Mouse (Mus musculus) intestine, embryonic 14.5 days (tissue): ENCODE results near the gene Spon2. TPM values are rescaled to one million over a fixed set of nuclear protein-coding genes. Genes with fewer than 3 reads are reported as not detected.
A peak's percentile ranks its signal among the peaks of the same experiment; 100 is the strongest.

Experiments used
- ATAC-seq: fragments of 200-750 bp; cut with Nextera tagmentation; replicated peaks from 2 replicates; pipeline ENCODE4 v1.8.0; 2017; ENCODE audit warnings: low read depth, moderate number of reproducible peaks, moderate TSS enrichment, moderate library complexity; ENCODE audit not compliant: low FRiP score, low TSS enrichment
- DNase-seq: peaks from one replicate; pipeline ENCODE4 v3.0.0-alpha.2; 2018; ENCODE audit warnings: low spot score
- H3K27ac ChIP-seq: fragments of 300-500 bp; sonication (generic); 2 replicates; pipeline ENCODE4 v1.5.1; 2014; ENCODE audit warnings: low read depth, mild to moderate bottlenecking, control low read depth
- H3K27me3 ChIP-seq: fragments of 300-500 bp; sonication (generic); replicated peaks from 2 replicates; pipeline ENCODE4 v1.6.1; 2014; ENCODE audit warnings: low read length, control low read depth; ENCODE audit not compliant: control insufficient read depth, insufficient read depth
- H3K36me3 ChIP-seq: fragments of 300-500 bp; sonication (generic); 2 replicates; pipeline ENCODE4 v1.6.1; 2014; ENCODE audit warnings: low read length, control low read depth; ENCODE audit not compliant: control insufficient read depth, insufficient read depth
- H3K4me1 ChIP-seq: fragments of 300-500 bp; sonication (generic); replicated peaks from 2 replicates; pipeline ENCODE4 v1.6.1; 2014; ENCODE audit warnings: low read length, control low read depth, mixed read lengths; ENCODE audit not compliant: control insufficient read depth, insufficient read depth
- H3K4me2 ChIP-seq: fragments of 300-500 bp; sonication (generic); 2 replicates; pipeline ENCODE4 v1.6.1; 2014; ENCODE audit warnings: low read length
- H3K4me3 ChIP-seq: fragments of 300-500 bp; sonication (generic); 2 replicates; pipeline ENCODE4 v1.5.1; 2014; ENCODE audit warnings: low read depth, low read length, control low read depth, mixed read lengths
- H3K9ac ChIP-seq: fragments of 300-500 bp; sonication (generic); 2 replicates; pipeline ENCODE4 v1.6.1; 2014; ENCODE audit warnings: mild to moderate bottlenecking, low read length
- H3K9me3 ChIP-seq: fragments of 300-500 bp; sonication (generic); 2 replicates; pipeline ENCODE4 v1.6.1; 2016; ENCODE audit warnings: low read length, control low read depth; ENCODE audit not compliant: control insufficient read depth
- WGBS: fragments of 180-500 bp; shearing (Covaris S2); extraction: QIAGEN DNeasy Blood & Tissue Kit; methylation state at CpG from one replicate; pipeline ENCODE4 v1.1.7; 2014; 5-methylcytosine and 5-hydroxymethylcytosine counted together
- polyA plus RNA-seq: library from polyadenylated mRNA; unstranded; fragments of >200 nt; fragmentation: Nextera tagmentation; extraction: Ambion mirVana; gene quantifications from 2 replicates; pipeline ENCODE4 v1.2.1, GENCODE M21; 2014

Spon2 gene
- polyA plus RNA-seq, 1 experiment from 2014 or later: 17.3 TPM

DNA sequence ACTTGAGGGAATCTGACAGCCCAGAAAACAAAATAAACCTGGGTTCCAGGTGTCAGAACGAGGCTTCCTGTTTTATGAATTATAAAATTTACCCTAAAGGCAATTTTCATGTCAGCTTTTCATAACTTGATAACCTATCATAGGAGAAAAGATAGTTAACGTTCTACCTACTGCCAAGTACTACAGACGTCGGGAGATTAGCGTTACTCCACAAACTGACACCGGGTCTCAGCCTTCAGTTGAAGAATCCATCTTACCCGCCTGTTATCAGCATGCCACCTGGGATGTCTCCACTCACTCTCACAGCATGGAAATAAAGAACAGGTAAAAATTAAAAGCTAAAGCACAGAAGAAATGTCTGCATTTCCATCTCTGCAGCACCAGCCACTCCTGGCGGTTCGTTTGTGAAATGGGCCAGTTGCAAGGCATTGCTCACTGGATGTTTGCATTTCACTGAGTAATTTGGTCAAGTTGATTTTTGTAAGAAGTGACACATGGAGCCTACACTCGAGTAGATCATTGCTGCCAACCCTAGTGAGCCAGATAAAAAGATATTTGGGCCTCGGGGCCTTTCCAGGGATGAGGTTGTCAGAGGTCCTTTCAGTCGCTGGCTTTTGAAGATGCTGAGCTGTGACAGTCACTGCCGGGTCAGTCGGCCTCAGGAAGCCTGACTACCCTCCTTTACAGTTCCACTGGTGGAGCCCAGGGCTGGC is 9.6 kb downstream of the Spon2 start:
- Histone ChIP-seq H3K36me3 (no peaks in the 10 kb centered on the region), H3K27ac (no peak overlapping the region), H3K27me3 (no peaks in the 10 kb centered on the region), H3K9me3 (no peaks in the 10 kb centered on the region), H3K4me2 (no peak overlapping the region), H3K4me3 (no peak overlapping the region), H3K9ac (no peak overlapping the region), H3K4me1 (peaks cover 4% of the 10 kb centered on the region)
- no peak for DNase-seq
- no peak for ATAC-seq
- 71% methylated on average over 14 of the region's 14 CpGs for WGBS

DNA sequence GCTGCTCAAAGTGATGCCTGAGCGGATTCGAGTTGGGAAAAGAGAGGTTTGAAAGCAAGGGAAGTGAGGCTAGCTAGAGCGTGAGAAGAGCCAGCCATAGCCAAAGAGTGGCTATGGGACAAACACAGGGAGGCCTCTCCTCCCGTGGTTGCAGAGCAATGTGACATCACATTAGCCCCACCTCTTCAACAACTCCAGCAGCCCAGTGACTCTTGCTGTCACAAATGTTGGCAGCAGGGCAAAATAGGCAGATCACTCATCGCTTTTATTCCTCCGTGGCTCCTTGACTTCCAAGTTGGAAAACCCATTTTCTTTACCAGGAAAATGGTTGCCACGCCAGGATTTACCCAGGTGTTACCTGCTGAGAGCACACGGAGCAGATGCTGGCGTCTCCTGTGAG is 11.1 kb downstream of the Spon2 start:
- ATAC-seq: no peak
- Histone ChIP-seq H3K9me3 (no peaks in the 10 kb centered on the region), H3K27ac (no peak overlapping the region), H3K36me3 (no peaks in the 10 kb centered on the region), H3K4me1 (peaks cover 5% of the 10 kb centered on the region), H3K27me3 (no peaks in the 10 kb centered on the region), H3K9ac (no peak overlapping the region), H3K4me2 (no peak overlapping the region), H3K4me3 (no peak overlapping the region)
- 59% methylated on average over 9 of the region's 9 CpGs for WGBS
- no peak for DNase-seq

DNA sequence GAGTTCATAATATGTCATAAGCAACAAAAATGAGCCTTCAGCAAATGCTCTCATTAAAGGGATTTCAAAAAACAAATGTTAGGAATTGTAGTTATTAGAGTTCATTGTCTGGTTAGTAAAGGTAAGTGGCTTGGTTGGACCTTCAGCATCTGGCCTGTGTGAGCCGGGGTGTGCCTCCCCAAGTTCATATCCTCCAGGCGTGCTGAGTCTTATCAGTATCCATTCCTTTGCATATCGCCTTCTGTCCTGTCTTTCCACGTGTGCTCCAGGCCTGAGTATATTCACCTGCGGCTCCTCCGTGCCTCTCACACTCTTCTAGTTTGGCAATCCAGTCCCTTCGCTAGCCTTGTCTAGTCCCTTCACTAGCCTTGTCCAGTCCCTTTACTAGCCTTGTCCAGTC is 11.9 kb downstream of the Spon2 start:
- WGBS: 84% methylated on average over 7 of the region's 7 CpGs

DNA sequence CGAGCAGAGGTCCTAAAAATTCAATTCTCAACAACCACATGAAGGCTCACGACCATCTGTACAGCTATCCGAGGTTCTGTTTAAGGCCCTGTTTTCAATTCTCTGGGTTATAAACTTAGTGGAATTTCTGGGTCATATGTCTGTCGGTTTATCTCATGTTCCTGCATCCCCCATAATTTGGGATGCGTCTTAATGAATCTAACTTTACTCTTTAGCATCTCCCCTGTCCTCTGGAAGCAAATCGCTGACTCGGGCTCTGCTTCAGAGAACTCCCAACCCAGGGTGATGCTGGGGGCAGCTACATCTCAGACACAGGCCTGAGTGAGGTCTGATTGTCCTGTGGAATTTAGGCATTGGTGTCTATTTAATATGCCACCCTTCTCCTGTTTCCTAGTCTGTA is 14.0 kb downstream of the Spon2 start:
- Histone ChIP-seq H3K4me3 (no peak overlapping the region), H3K36me3 (no peaks in the 10 kb centered on the region), H3K4me2 (peak overlapping the region; percentile 48), H3K9ac (no peak overlapping the region), H3K4me1 (peaks cover 5% of the 10 kb centered on the region), H3K9me3 (no peaks in the 10 kb centered on the region), H3K27ac (no peak overlapping the region), H3K27me3 (no peaks in the 10 kb centered on the region)
- DNase-seq (no peak), ATAC-seq (no peak)
- WGBS: 73% methylated on average over 7 of the region's 7 CpGs

More for the DNA sequence above, 11.9 kb downstream of the Spon2 start:
- no peak overlapping the region for H3K4me3 ChIP-seq
- peaks cover 5% of the 10 kb centered on the region for H3K4me1 ChIP-seq
- H3K9me3 ChIP-seq: no peaks in the 10 kb centered on the region
- H3K27me3 ChIP-seq: no peaks in the 10 kb centered on the region
- no peak overlapping the region for H3K9ac ChIP-seq
- ATAC-seq (no peak), DNase-seq (no peak)
- no peak overlapping the region for H3K4me2 ChIP-seq
- H3K36me3 ChIP-seq: no peaks in the 10 kb centered on the region
- H3K27ac ChIP-seq: no peak overlapping the region

DNA sequence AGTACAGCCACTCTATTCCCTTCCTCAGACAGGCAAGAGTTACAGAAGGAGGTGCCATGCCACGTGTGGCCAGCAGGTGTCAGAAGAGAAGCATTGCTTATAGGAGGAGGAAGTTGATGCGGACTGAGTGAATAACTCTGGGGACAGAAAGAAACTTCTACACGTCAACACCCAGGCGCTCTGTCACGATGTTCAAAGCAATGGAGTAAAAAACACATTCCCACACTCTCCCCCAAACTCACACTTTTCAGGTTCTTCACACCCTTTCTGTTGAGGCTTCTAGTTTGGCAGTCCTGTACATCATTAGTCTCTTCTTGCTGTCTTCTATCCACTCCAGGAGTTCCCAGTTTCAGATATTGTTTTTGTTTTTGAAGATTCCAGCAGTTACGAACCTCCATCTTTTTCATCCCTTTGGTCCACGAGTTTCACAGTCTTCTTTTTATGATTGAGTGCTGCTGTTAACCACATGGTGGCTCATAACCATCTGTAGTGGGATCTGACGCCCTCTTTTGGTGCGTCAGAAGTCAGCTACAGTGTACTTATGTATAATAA is 14.5 kb downstream of the Spon2 start:
- Histone ChIP-seq H3K27ac (no peak overlapping the region), H3K27me3 (no peaks in the 10 kb centered on the region), H3K4me1 (peaks cover 5% of the 10 kb centered on the region), H3K4me3 (0 out of 2 replicates have a peak overlapping the region, but pooled peaks have one; percentile 11), H3K9ac (no peak overlapping the region), H3K9me3 (no peaks in the 10 kb centered on the region), H3K4me2 (peak overlapping the region; percentile 48), H3K36me3 (no peaks in the 10 kb centered on the region)
- 17% methylated on average over 9 of the region's 9 CpGs for WGBS
- DNase-seq: peak; percentile 92
- peak; percentile 81 for ATAC-seq

DNA sequence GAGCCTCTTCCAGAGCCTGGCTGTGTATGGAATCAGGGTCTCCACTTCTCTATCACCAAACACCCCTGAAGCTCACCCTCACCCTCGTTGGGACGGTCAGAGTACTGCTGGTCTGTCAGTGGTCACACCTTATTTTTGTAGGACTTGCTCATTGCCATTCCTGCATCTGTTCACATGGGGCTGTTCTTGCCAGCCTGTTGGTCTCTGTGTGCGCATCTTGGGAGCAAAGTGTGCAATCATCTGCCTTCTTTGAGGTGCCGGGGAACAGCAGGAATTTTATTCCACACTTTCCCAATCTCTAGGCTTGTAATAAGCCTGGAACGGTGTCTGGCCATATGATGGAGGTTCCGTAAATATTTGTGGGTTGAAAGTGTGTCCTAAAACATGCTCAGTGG is 15.1 kb downstream of the Spon2 start:
- Histone ChIP-seq H3K4me3 (no peak overlapping the region), H3K27ac (no peak overlapping the region), H3K9ac (no peak overlapping the region), H3K27me3 (no peaks in the 10 kb centered on the region), H3K9me3 (no peaks in the 10 kb centered on the region), H3K4me1 (peaks cover 5% of the 10 kb centered on the region), H3K4me2 (no peak overlapping the region), H3K36me3 (no peaks in the 10 kb centered on the region)
- ATAC-seq (no peak; the same call in 1 of the 2 replicates), DNase-seq (no peak)
- 77% methylated on average over 6 of the region's 6 CpGs for WGBS

DNA sequence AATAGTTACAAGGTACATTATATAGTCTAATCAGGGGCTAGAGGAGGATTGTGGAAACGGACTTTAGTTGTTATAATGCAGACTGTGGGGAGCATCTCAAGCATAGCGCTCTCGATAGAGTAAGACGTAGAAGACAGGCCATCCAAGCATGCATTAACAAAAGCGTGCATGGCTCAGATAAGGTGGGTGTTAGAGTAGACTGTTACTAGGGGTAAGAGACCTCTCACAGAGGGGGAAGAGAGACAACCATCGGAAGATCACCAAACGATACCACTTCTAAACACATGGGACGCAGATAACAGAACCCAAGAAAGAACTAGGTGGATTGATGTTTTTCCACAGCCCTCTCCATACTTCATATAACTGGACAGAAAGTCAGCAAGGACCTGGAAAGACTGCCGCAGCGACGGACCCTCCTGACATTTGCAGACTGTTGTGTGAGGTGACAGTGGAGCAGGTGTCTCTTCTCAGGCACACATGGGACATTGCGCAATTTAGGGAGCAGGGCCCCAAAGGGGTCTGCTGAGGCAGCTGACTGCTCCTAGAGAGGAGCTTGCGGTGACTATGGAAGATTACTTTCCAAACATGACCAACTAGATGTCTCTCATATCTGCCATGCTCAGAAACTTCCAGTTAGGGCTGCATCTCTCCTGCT is 15.6 kb downstream of the Spon2 start:
- H3K36me3 ChIP-seq: no peaks in the 10 kb centered on the region
- no peaks in the 10 kb centered on the region for H3K27me3 ChIP-seq
- WGBS: 77% methylated on average over 13 of the region's 13 CpGs
- H3K9me3 ChIP-seq: no peaks in the 10 kb centered on the region
- H3K27ac ChIP-seq: no peak overlapping the region
- H3K4me3 ChIP-seq: no peak overlapping the region
- no peak overlapping the region for H3K4me2 ChIP-seq
- no peak for DNase-seq
- H3K9ac ChIP-seq: no peak overlapping the region
- no peak for ATAC-seq
- H3K4me1 ChIP-seq: peaks cover 6% of the 10 kb centered on the region

DNA sequence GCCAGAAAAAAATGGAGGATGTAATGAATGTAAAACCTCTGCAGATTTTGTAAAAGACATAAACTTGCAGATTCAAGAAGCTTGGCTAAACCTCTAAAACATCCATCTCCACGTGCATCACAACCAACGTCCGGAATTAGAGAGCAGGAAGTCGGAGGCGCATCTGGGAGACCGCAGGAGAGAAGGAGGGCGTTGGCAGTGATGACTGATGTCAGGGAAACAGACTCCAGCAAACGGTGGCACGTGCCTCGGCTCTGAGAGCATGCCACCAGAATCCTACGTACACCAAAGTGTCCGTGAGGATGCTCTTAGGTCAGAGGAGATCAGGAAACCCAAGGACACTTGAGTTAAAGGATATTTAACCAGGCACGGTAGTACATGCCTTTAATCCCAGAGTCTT is 16.6 kb downstream of the Spon2 start:
- no peak for ATAC-seq

More for the DNA sequence above, 16.6 kb downstream of the Spon2 start:
- Histone ChIP-seq H3K36me3 (no peaks in the 10 kb centered on the region), H3K4me1 (peaks cover 11% of the 10 kb centered on the region), H3K9me3 (no peaks in the 10 kb centered on the region), H3K4me2 (no peak overlapping the region), H3K4me3 (no peak overlapping the region), H3K27me3 (no peaks in the 10 kb centered on the region), H3K9ac (no peak overlapping the region), H3K27ac (no peak overlapping the region)
- WGBS: 48% methylated on average over 13 of the region's 13 CpGs
- no peak for DNase-seq
